Mouse (Mus musculus) lung, postnatal 4 days (tissue): ENCODE data around the gene Hcst.
A peak's percentile ranks its signal among the peaks of the same experiment; 100 is the strongest.

Experiments used
- DNase-seq, 2 experiments: peaks; one replicate each; pipeline ENCODE4 v3.0.0; 2021

Hcst gene

GRCm38 (mm10) chr7:30419561-30420499 is at the start of gene Hcst:
Hcst (minus strand) TSS chr7:30419854.
- DNase-seq, result peak; percentile 56 to 62

GRCm38 (mm10) chr7:30464816-30465300 is 45.2 kb upstream of the Hcst start:
- no peak for DNase-seq

DNA sequence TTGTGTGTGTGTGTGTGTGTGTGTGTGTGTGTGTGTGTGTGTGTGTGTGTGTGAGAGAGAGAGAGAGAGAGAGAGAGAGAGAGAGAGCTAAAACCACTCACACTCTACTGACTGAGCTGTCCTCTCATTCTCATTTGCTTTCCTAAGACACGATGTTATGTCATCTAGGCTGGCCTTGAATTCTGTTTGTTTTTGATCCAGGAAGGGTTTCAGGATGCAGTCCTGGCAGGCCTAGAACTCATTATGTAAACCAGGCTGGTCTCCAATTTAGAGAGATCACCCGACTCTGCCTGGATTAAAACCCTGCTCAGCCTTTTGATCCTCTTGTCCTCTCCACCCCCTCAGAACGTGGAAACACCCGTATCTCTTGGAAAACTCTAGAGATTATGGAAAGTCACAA is 44.3 kb upstream of the Hcst start:
- no peak for DNase-seq

DNA sequence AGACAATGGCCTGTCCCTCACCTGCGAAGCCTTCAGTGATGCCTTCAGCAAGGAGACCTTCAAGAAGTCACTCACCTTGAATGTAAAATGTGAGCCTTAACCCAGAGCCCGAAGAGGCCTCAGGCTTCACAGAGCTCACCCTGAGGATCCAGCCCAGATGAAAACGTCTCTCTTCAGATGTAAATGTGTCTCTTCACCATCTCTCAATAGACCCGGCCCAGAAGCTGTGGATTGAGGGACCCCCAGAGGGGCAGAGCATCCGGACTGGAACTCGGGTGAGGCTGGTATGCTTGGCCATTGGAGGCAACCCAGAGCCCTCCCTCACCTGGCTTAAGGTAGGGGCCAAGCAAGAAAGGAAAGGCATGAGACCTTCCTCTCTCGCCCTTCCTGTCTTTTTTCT is 43.9 kb upstream of the Hcst start:
- DNase-seq, result no peak

DNA sequence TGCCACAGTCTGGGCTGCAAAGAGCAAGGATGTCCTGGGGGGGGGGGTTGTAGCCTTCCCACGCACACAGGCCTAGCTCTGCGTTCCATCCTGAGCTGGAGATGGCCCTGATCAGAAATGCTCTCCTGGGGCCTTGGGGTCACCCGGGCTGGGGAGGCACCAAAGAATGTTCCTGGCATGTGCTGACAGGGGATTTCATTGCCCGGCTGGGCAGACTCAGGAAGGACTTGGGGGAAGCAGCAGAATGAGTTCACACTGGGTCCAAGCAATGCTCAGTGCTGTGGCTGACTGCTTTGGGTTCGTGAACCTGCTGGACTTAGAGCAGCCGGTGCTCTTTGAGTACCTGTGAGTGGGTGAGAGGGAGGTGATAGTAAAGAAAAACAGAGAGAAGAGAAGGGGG is 39.8 kb upstream of the Hcst start:
- no peak for DNase-seq

DNA sequence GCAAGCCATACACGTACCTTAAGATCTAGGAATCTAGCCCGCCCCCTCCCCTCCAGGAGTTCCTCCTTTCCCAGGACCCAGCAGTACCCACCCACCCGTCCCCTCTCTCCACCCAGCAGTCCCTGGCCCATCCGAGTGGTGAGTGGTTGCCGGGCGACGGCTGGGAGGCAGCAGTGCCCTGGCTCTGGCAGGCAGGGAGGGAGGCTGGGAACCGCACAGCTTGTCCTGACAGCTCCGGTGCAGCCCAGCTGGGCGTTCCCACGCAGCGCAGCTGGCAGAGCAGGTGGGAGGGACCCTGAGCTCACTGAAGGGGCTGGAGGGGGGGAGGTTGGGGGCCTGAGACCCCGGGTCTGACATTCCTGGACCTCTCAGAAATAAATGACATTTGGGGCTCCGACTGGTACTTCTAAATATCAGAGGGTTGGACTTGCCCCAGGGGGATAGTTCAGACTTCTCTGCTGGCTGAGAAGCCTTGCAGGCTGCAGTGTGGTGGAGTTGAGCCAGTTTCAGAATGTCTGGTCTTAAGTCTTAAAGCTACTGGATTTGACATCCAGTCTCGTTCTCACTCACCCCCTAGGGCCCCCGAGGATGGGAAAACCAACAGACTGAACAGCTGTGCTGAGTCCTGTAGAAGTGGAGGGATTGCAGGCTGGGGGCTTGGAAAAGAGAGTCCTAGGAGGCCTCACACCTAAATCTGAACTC is 38.1 kb upstream of the Hcst start, which contains the start of the genes Kirrel2 and Nphs1:
Kirrel2 (minus strand) TSS at position 62 of the 702 bp plus-strand sequence.
Nphs1 (plus strand) TSS at position 687 of the 702 bp plus-strand sequence.
- no peak for DNase-seq

DNA sequence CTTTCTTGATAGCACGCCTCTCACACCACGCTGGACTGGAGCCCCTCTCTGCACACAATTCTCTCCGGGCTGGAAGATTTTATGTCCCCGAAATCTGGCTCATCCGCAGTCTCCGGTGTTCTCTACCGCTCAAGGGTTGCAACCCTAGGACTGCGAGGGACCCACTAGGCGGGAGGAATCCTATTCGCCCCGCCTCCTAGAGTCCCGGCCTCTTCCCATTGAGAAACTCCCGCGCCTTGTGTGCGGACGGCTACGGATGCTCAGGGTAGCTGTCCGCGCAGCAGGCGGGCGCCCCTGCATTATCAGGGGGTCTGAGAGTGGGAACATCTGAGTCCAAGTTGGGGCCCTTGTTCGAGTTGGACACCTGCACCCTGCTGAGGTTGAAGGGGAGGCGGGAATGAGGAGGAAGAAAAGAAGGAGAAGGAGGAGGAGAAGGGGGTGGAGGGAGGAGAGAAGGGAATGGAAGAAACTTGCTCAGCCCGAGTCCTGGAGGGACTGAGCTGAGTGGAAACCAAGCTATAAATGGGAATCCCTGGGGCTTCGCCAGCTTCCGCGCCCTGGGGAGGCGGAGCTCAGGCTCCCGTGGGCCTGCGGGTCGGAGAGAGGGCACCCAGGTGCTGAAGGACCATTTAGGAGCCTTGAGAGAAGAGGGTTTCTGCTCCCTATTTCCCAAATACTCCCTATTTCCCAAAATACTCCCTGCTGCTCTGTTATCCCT is 37.4 kb upstream of the Hcst start:
- DNase-seq, result no peak

- no peak for DNase-seq
These were observed 36.8 kb upstream of the Hcst start for GRCm38 (mm10) chr7:30456487-30456886.

GRCm38 (mm10) chr7:30454259-30454658 is 34.6 kb upstream of the Hcst start:
- no peak for DNase-seq

GRCm38 (mm10) chr7:30453766-30454165 is 34.1 kb upstream of the Hcst start:
- peak in 1 of 2 experiments; percentile 55 for DNase-seq

DNA sequence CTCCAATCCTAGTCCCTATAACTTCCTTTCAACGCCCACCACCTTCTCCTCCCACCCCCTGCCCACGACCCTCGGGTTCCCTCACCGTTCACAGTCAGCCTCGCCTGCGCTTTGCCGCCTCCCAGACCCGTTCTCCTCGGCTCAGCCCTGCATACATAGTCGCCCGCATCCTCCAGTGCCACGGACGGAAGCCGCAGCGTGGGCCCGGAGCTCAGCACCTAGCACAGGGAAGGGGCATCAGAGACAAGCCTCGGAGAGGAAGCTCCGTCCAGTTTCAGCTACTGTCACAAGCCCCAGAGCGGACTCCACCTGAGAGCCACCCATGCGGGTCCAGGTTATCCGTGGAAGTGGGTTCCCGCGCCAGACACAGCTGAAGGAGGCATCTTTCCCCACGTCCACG is 33.7 kb upstream of the Hcst start:
- DNase-seq, result no peak

GRCm38 (mm10) chr7:30450241-30450640 is 30.6 kb upstream of the Hcst start:
- DNase-seq, result no peak

- peak; percentile 64 to 68 for DNase-seq
These were observed 25.5 kb upstream of the Hcst start, which contains the start of gene Aplp1 for GRCm38 (mm10) chr7:30444971-30445751. Aplp1 (minus strand) TSS chr7:30445535.

- DNase-seq, result peak; percentile 25 to 44
These were observed 24.7 kb upstream of the Hcst start for GRCm38 (mm10) chr7:30444154-30444970.

DNA sequence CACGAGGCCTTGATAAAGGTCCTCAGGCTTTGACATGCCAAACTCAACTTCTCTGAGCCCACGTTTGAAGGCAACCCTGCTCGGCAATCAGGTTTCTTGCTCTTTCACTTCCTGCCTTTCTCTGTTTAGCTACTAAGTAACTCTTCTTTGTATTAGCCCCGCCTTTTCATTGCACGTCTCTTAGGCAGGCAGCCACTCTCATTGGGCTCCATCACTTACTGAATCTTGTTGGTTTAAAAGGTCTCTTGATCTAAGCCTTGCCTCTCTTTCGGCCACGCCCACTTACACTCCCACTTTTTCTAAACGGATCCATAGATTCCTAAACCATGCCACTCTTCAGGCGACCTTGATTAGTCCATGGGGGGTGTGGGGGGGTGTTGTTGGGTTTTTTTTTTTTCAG is 24.0 kb upstream of the Hcst start:
- DNase-seq, result no peak

DNA sequence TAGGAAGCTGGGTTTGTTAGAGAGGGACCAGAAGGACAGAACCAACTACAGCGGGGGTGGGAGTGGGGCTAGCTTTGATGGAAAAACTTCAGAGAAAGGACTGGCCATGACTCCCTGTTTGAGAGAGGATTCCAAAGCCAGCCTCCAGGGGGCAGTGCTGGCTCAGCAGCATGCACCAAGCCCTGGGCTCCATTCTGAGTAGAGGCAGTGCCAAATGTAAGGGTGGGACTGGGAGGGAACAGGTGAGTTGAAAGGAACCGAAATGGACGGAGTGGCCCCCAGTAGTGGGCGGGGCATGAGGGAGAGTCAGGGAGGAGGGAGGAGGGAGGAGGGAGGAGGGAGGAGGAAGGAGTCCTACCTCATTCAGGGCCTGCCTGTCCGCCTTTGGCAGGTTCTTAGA is 21.0 kb upstream of the Hcst start:
- DNase-seq, result peak; percentile 32 to 56

DNA sequence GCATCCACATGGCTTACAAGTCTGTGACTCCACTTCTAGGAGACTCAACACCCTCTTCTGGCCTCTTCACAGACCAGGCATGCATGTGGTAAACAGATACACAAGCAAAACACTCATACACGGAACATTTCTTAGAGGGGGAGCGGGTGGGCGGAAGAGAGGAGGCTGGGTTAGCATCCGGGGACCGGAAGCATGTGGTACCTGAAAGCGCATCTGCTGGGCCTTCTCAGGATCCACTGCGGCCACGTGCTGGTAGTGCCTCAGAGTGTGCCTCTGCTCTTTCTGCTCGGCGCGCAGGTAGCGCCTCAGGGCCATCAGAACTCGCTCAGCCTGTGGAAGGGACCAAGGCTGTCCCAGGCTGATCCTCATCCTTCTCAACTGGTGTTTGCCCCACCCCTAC is 20.1 kb upstream of the Hcst start:
- DNase-seq, result peak in 1 of 2 experiments; percentile 20

DNA sequence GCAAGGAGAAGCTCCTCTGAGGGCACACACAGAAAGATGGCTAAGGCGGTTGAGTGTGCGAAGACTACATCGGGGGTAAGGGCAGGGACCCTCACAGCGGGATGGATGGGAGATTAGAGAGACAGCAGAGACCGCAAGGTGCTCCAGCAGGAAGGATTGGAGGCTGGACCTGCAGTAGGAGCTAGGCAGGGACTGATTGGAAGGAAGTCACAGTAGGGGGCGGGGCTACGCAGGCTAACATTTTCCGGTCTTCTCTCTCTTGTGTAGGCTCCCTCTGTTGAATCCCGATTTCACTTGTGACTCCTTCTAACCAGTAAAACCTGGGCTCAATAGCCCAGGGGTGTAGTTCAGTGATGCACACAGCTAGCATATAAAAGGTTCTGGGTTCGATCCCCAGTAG is 17.2 kb upstream of the Hcst start:
- DNase-seq, result no peak

DNA sequence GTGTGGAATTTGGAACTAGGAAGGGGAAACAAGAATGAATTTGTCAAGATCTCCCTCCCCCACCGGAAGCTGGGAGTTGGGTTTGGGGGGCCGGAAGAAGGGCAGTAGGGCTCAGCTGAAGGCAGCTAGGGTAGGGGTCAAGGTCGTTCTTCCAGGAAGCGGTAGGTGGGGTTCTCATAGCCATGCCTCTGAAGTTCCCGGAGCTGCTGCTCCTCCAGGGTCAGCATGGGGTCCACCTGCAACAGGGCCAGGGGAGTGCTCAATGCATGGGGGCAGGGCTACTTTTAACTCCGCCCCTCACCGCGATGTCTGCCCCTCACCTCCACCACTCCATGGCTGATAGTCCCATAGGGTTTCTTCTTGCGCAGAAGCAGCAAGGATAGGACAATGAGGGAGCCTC is 15.5 kb upstream of the Hcst start:
- no peak for DNase-seq

DNA sequence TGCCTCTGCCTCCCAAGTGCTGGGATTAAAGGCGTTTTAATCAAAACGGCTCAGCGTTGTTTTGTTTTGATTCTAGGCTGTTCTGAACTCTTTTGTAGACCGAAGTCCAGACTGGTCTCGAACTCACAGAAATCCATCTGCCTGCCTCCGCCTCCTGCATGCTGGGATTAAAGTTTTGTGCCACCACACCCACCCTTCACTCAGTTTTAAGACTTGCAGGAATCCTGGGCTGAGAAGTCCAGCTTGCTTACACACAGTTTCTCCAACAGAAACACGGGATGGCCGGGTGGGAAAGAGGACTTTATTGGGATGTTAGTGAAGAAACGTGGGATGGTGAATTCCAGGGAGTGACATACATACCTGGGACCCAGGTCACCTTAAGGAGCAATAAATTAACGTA is 15.0 kb upstream of the Hcst start:
- DNase-seq, result no peak

DNA sequence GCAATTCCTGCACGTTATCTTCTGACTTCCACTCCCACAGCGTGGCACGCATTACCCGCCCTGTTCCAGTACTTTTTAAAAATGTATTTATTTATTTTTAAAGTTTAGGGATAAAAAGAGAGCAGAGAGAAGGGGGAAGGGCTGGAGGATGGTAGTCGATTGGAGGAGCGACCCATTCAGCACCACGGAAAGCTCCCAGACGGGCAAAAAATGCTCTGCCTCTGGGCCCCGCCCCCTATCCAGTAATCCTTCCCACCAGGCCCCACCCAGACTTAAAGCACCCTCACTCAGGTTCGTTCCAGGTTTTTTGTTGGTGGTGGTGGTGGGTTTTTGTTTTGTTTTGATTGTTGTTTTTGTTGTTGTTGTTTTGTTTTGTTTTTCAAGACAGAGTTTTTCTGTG is 14.6 kb upstream of the Hcst start:
- DNase-seq, result peak in 1 of 2 experiments; percentile 72
